Mouse (Mus musculus): ENCODE data around the gene Dmc1.

DNA sequence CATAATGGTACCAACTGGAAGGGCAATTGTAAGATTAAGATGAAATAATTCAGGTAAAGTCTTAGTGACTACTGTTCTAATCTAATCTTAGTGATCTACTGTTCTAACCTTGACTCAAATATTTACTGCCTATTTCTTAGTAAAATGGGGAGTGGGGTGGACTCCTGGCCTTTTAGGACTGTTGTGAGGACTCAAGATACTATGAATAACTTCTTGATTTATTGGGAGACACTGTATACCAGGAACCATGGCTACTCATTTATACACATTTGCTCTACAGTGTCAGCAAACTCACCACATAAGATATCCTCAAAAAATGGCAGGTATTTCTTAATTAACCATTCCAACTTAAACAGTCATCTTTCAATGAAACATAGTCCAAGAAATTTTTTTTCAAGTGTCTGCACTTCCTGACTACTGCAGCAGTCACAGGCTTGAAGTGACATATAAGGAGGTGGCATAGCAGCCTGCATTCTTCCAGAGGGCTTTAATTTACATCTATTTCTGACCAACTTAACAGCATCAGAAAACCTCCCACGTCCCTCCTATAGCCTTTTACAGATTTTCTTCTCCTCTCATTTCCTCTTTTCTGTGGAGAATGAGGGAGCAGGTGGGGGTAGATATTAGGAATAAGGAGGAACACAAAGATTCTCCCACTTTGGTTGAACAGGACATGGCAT, 29.2 kb downstream of the Dmc1 start:
- no peak for TF ChIP-seq POLR2A (IDR thresholded peaks at IDR 0.05; ENCODE audit: borderline replicate concordance, insufficient read depth, low read length)
- no peak for TF ChIP-seq CTCF (IDR thresholded peaks at IDR 0.05; ENCODE audit: borderline replicate concordance, insufficient read depth, low read depth, low read length)

Data from cerebellum, adult 2 months (tissue).